Mouse (Mus musculus) MEL (cell line): ENCODE results near the gene Msmp. TPM values are rescaled to one million over a fixed set of nuclear protein-coding genes. Genes with fewer than 3 reads are reported as not detected.

Source experiments
- DNase-seq: peaks from one replicate; pipeline ENCODE4 v3.0.0; 2011; ENCODE audit warnings: low read depth, low spot score
- H3K27ac ChIP-seq: 2 replicates; pipeline ENCODE4 v1.5.1; 2012; ENCODE audit warnings: low read depth, mild to moderate bottlenecking, control low read depth, low read length, moderate library complexity; ENCODE audit not compliant: control insufficient read depth
- H3K27me3 ChIP-seq, 2 experiments: fragments of 150-350 bp in 1 of 2; sonication (generic) in 1 of 2; 2 replicates each; pipeline ENCODE4 v1.6.1; 2012; ENCODE audit warnings: low read length in 2 of 2, mild to moderate bottlenecking in 2 of 2, improper control_type of control experiment in 1 of 2, moderate library complexity in 1 of 2; ENCODE audit not compliant: insufficient read depth in 2 of 2, control insufficient read depth in 1 of 2
- H3K36me3 ChIP-seq, 2 experiments: 2 replicates each; pipeline ENCODE4 v1.6.1; 2012 to 2014; ENCODE audit warnings: low read length in 2 of 2, improper control_type of control experiment in 1 of 2, inconsistent platforms in 1 of 2, mild to moderate bottlenecking in 1 of 2; ENCODE audit not compliant: insufficient read depth in 2 of 2, control insufficient read depth in 1 of 2
- H3K4me1 ChIP-seq, 2 experiments: fragments of 150-350 bp in 1 of 2; sonication (generic) in 1 of 2; 2 replicates each; pipeline ENCODE4 v1.6.1; 2012; ENCODE audit warnings: low read length in 2 of 2, improper control_type of control experiment in 1 of 2, mild to moderate bottlenecking in 1 of 2; ENCODE audit not compliant: insufficient read depth in 2 of 2, control insufficient read depth in 1 of 2
- H3K4me3 ChIP-seq, 2 experiments: fragments of 150-350 bp in 1 of 2; sonication (generic) in 1 of 2; 2 replicates each; pipeline ENCODE4 v1.5.1; 2012; ENCODE audit warnings: low read depth in 2 of 2, low read length in 2 of 2, mild to moderate bottlenecking in 2 of 2, moderate library complexity in 2 of 2, control low read depth in 1 of 2, improper control_type of control experiment in 1 of 2; ENCODE audit not compliant: control insufficient read depth in 1 of 2, insufficient read depth in 1 of 2
- H3K79me2 ChIP-seq: 2 replicates; pipeline ENCODE4 v1.6.1; 2012; ENCODE audit warnings: mild to moderate bottlenecking, low read length, moderate library complexity; ENCODE audit not compliant: control insufficient read depth, poor library complexity, insufficient read depth
- H3K9ac ChIP-seq: 2 replicates; pipeline ENCODE4 v1.6.1; 2012; ENCODE audit warnings: low read depth, mild to moderate bottlenecking, control low read depth, low read length, moderate library complexity; ENCODE audit not compliant: control insufficient read depth, poor library complexity, severe bottlenecking
- H3K9me3 ChIP-seq: fragments of 150-350 bp; sonication (generic); replicated peaks from 2 replicates; pipeline ENCODE4 v1.6.1; 2012; ENCODE audit warnings: mild to moderate bottlenecking, low read length, improper control_type of control experiment, moderate library complexity; ENCODE audit not compliant: insufficient read depth
- BHLHE40 ChIP-seq: IDR thresholded peaks from 2 replicates; pipeline ENCODE4 v1.6.1; 2012; ENCODE audit warnings: low read depth, mild to moderate bottlenecking, inconsistent platforms, low read length, improper control_type of control experiment, borderline replicate concordance
- CHD1 ChIP-seq: IDR thresholded peaks from 2 replicates; pipeline ENCODE4 v1.6.1; 2012; ENCODE audit warnings: low read depth, mild to moderate bottlenecking, inconsistent platforms, low read length, improper control_type of control experiment
- CHD2 ChIP-seq: IDR thresholded peaks from 2 replicates; pipeline ENCODE4 v1.6.1; 2011; ENCODE audit warnings: low read length, improper control_type of control experiment
- CTCF ChIP-seq, 3 experiments: IDR thresholded peaks in 2 of 3; conservative IDR thresholded peaks in 1 of 3; 2 replicates each; pipeline ENCODE4 v1.5.1; 2011 to 2012; ENCODE audit warnings: low read length in 3 of 3, low read depth in 2 of 3, mild to moderate bottlenecking in 2 of 3, improper control_type of control experiment in 1 of 3, inconsistent platforms in 1 of 3, mixed read lengths in 1 of 3, moderate library complexity in 1 of 3; ENCODE audit not compliant: control insufficient read depth in 1 of 3, insufficient read depth in 1 of 3, poor library complexity in 1 of 3, severe bottlenecking in 1 of 3
- E2F4 ChIP-seq: IDR thresholded peaks from 2 replicates; pipeline ENCODE4 v1.6.1; 2011; ENCODE audit warnings: low read depth, low read length, improper control_type of control experiment, borderline replicate concordance
- EP300 ChIP-seq, 2 experiments: IDR thresholded peaks; 2 replicates each; pipeline ENCODE4 v1.6.1; 2011; ENCODE audit warnings: improper control_type of control experiment in 2 of 2, low read length in 2 of 2, low read depth in 1 of 2, mild to moderate bottlenecking in 1 of 2
- ETS1 ChIP-seq: IDR thresholded peaks from 2 replicates; pipeline ENCODE4 v1.6.1; 2012; ENCODE audit warnings: low read depth, mild to moderate bottlenecking, inconsistent platforms, low read length, improper control_type of control experiment, moderate library complexity
- GATA1 ChIP-seq: IDR thresholded peaks from 2 replicates; pipeline ENCODE4 v1.6.1; 2011; ENCODE audit warnings: low read depth, low read length, improper control_type of control experiment
- HCFC1 ChIP-seq: IDR thresholded peaks from 2 replicates; pipeline ENCODE4 v1.6.1; 2012; ENCODE audit warnings: low read depth, mild to moderate bottlenecking, inconsistent platforms, low read length, improper control_type of control experiment, moderate library complexity
- JUND ChIP-seq: IDR thresholded peaks from 2 replicates; pipeline ENCODE4 v1.6.1; 2011; ENCODE audit warnings: low read depth, mild to moderate bottlenecking, improper control_type of control experiment, low read length
- KAT2A ChIP-seq: conservative IDR thresholded peaks from 2 replicates; pipeline ENCODE4 v1.6.1; 2012; ENCODE audit warnings: low read depth, low read length, improper control_type of control experiment, inconsistent platforms
- MAFK ChIP-seq: IDR thresholded peaks from 2 replicates; pipeline ENCODE4 v1.6.1; 2011; ENCODE audit warnings: low read depth, mild to moderate bottlenecking, low read length, improper control_type of control experiment, borderline replicate concordance
- MAX ChIP-seq: IDR thresholded peaks from 2 replicates; pipeline ENCODE4 v1.6.1; 2011; ENCODE audit warnings: low read length, improper control_type of control experiment
- MYC ChIP-seq: IDR thresholded peaks from 2 replicates; pipeline ENCODE4 v1.6.1; 2011; ENCODE audit warnings: low read depth, mild to moderate bottlenecking, low read length, improper control_type of control experiment, moderate library complexity
- NRF1 ChIP-seq: IDR thresholded peaks from 2 replicates; pipeline ENCODE4 v1.6.1; 2014; ENCODE audit warnings: low read depth, mild to moderate bottlenecking, inconsistent platforms, low read length, improper control_type of control experiment, moderate library complexity; ENCODE audit not compliant: poor library complexity, insufficient read depth, severe bottlenecking
- POLR2A ChIP-seq, 2 experiments: IDR thresholded peaks; 2 replicates each; pipeline ENCODE4 v1.6.1; 2011 to 2012; ENCODE audit warnings: low read length in 2 of 2, mild to moderate bottlenecking in 2 of 2, control low read depth in 1 of 2, improper control_type of control experiment in 1 of 2, low read depth in 1 of 2, moderate library complexity in 1 of 2; ENCODE audit not compliant: control insufficient read depth in 1 of 2, insufficient read depth in 1 of 2, poor library complexity in 1 of 2
- RAD21 ChIP-seq: IDR thresholded peaks from 2 replicates; pipeline ENCODE4 v1.6.1; 2011; ENCODE audit warnings: mild to moderate bottlenecking, low read depth, low read length, improper control_type of control experiment
- SIN3A ChIP-seq: IDR thresholded peaks from 2 replicates; pipeline ENCODE4 v1.6.1; 2012; ENCODE audit warnings: low read length, improper control_type of control experiment, inconsistent platforms
- TAL1 ChIP-seq: IDR thresholded peaks from 2 replicates; pipeline ENCODE4 v1.6.1; 2012; ENCODE audit warnings: mild to moderate bottlenecking, inconsistent platforms, low read length, moderate library complexity, mixed read lengths
- TCF12 ChIP-seq: IDR thresholded peaks from 2 replicates; pipeline ENCODE4 v1.6.1; 2014; ENCODE audit warnings: low read depth, mild to moderate bottlenecking, inconsistent platforms, low read length, improper control_type of control experiment, moderate library complexity
- USF1 ChIP-seq: IDR thresholded peaks from 2 replicates; pipeline ENCODE4 v1.6.1; 2014; ENCODE audit warnings: low read depth, mild to moderate bottlenecking, inconsistent platforms, low read length, improper control_type of control experiment, moderate library complexity
- ZC3H11A ChIP-seq: IDR thresholded peaks from 2 replicates; pipeline ENCODE4 v1.6.1; 2012; ENCODE audit warnings: low read depth, mild to moderate bottlenecking, inconsistent platforms, low read length, improper control_type of control experiment
- ZKSCAN1 ChIP-seq: IDR thresholded peaks from 2 replicates; pipeline ENCODE4 v1.6.1; 2012; ENCODE audit warnings: low read depth, mild to moderate bottlenecking, inconsistent platforms, low read length, improper control_type of control experiment, moderate library complexity
- ZMIZ1 ChIP-seq: IDR thresholded peaks from 2 replicates; pipeline ENCODE4 v1.6.1; 2012; ENCODE audit warnings: low read depth, mild to moderate bottlenecking, inconsistent platforms, low read length, improper control_type of control experiment, moderate library complexity
- ZNF384 ChIP-seq: IDR thresholded peaks from 2 replicates; pipeline ENCODE4 v1.6.1; 2012; ENCODE audit warnings: low read depth, mild to moderate bottlenecking, inconsistent platforms, low read length, improper control_type of control experiment
- polyA plus RNA-seq, 2 experiments: library from polyadenylated mRNA; stranded (reverse) in 1 of 2; unstranded in 1 of 2; fragments of >175 nt in 1 of 2; fragments of >200 nt in 1 of 2; gene quantifications; 2 replicates each; pipeline versions ENCODE4 v1.2.1 to v1.2.4; 2012; ENCODE audit warnings: low replicate concordance in 2 of 2, low read depth in 1 of 2; ENCODE audit not compliant: insufficient read length in 2 of 2, insufficient read depth in 1 of 2, missing spikeins in 1 of 2
- total RNA-seq: library from RNA; depleted of rRNA; stranded (reverse); fragments of 300-350 nt; gene quantifications from 2 replicates; pipeline ENCODE4 v1.2.3, GENCODE M21; 2012

Gene Msmp
- total and polyA plus RNA-seq, 3 experiments = 0.73 to 2.5 TPM; not detected in 1

DNA sequence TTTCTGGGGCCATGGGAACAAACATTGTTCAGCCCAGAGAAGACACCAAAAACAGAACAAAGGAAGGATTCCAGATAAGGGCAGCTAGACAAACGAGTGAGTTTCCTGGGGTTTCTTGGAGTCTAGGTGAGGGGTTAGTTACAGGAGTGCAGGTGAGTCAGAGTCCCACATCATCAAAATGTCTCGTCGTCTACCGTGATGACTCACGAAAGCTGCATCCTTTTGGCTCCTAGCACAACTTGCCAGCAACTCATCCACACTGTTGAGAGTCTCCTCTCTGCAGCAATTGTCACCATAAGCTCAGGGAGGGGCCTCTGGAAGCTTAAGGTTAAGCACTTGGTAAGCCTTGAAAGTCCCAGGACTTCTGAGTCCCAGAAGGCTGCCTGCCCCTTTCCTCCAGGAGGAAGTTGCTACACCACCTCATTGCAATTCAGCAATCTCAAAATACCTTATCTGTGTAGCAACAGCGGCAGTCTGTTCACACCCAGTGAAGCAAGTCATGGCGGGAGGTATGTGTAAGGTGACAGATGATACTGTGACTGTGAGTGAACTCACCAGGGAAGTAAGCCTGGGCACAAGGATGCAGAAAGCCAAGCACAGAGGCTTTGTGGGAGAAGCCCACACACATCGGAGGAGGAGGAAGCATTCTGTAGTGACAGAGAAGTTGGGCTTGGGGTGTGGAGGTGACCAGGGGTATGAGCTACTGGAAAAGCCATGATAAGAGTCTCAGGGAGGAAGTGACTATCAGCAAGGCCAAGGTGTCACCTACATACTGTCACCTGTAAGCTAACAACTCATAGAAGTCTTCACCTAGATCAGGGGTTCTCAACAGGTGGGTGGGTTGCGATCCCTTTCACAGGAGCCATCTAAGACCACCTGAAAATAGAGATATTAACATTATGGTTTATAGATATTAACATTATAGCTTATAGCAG is 20.7 kb upstream of the Msmp start (continued):
- no peak for TF ChIP-seq RAD21
- TF ChIP-seq USF1 = no peak
- no peak for TF ChIP-seq ZC3H11A
- TF ChIP-seq TAL1 = peak; percentile 97
- no peak for TF ChIP-seq MAFK
- no peak for TF ChIP-seq ZNF384
- TF ChIP-seq, all 39 proteins: peak for 10

DNA sequence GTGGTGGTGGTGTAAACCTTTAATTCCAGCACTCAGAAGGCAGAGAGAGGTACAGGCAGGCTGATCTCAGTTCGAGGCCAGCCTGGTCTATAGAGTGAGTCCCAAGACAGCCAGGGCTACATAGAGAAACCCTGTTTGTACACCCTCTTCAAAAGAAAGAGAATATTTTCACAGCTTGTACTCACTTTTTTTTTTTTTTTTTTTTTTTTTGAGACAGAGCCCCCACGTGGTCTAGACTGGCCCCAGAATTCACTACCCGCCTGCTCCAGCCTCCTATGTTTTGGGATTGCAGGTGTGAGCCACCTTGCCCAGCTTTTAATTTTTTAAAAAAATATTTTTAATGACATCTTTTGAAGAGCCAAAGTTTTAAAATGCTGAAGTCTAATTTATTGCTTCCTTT is 19.8 kb upstream of the Msmp start:
- H3K9me3 ChIP-seq = no peaks in the 10 kb centered on the region
- H3K79me2 ChIP-seq = no peaks in the 10 kb centered on the region
- H3K36me3 ChIP-seq = peaks cover 0 to 39% of the 10 kb centered on the region in 2 experiments; a peak in 2 of 4 replicates
- H3K4me3 ChIP-seq = no peak overlapping the region
- TF ChIP-seq ETS1 (no peak), USF1 (peak; percentile 37; the same call in 1 of the 2 replicates), GATA1 (no peak), ZNF384 (peak; percentile 80), CTCF (IDR thresholded peaks at IDR 0.05 in 2 of 3, conservative IDR thresholded peaks at IDR 0.05 in 1 of 3; ENCODE audit: control insufficient read depth in 1 of 3, insufficient read depth in 1 of 3, low read depth in 2 of 3, low read length in 3 of 3, poor library complexity in 1 of 3, severe bottlenecking in 1 of 3) (no peak), EP300 (IDR thresholded peaks at IDR 0.05; ENCODE audit: low read depth in 1 of 2, low read length in 2 of 2) (no peak), POLR2A (IDR thresholded peaks at IDR 0.05; ENCODE audit: control insufficient read depth in 1 of 2, insufficient read depth in 1 of 2, low read depth in 1 of 2, low read length in 2 of 2, poor library complexity in 1 of 2) (no peak), TCF12 (no peak), RAD21 (no peak), BHLHE40 (no peak), ZC3H11A (no peak), MAX (no peak), KAT2A (no peak)
- no peak for DNase-seq
- no peak overlapping the region for H3K27ac ChIP-seq
- no peak overlapping the region for H3K9ac ChIP-seq
- peaks cover 30% of the 10 kb centered on the region in 2 experiments for H3K4me1 ChIP-seq
- no peaks in the 10 kb centered on the region for H3K27me3 ChIP-seq

DNA sequence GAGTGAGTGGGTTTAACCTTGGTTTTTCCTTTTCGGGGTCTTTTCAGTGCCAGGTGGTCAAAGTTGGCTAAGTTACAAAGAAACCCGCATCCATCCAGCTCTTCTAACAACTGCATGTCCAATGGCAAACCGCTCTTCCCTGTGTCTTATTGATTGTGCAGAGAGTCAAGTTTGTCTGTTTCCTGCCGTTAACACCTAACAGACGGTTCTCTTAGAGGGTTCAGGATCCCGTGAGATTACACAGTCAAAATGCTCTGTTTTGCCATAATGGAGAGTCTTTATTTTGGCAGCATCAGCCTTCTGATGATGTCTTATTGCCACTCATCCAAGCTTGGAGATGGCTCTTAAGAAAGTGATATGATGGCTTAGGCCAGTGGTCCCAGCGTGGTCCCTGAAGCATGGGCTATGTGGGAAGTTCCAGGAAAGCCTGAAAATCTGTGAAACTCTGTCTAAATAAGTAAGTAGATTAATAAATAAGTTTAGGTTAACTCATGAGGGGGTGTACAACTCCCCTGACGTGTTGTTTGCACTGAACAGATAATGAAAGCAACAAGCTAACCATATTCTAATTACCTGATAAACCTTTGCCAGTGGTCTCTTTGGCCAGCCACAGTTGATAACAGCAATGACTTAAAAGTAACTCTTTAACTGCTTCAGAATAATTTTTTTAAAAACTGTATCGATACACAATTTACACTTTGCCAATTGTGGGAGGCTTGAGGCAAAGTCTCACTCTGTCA is 16.1 kb upstream of the Msmp start:
- no peaks in the 10 kb centered on the region for H3K27me3 ChIP-seq
- H3K36me3 ChIP-seq = peaks cover 0 to 51% of the 10 kb centered on the region in 2 experiments; a peak in 2 of 4 replicates
- H3K79me2 ChIP-seq = no peaks in the 10 kb centered on the region
- peaks cover 37 to 41% of the 10 kb centered on the region in 2 experiments for H3K4me1 ChIP-seq
- peak overlapping the region; percentile 29 to 43 for H3K4me3 ChIP-seq
- no peaks in the 10 kb centered on the region for H3K9me3 ChIP-seq
- peak overlapping the region; percentile 47 for H3K9ac ChIP-seq
- peak; percentile 62 for DNase-seq
- peak overlapping the region; percentile 73 for H3K27ac ChIP-seq
- TF ChIP-seq CHD2 (no peak), EP300 (IDR thresholded peaks at IDR 0.05; ENCODE audit: low read depth in 1 of 2, low read length in 2 of 2) (peak; percentile 83 to 86), JUND (no peak), CHD1 (no peak), E2F4 (no peak), ZMIZ1 (no peak), USF1 (no peak), SIN3A (peak; percentile 76), MYC (no peak), MAX (0 out of 2 replicates have a peak, but pooled peaks have one; percentile 36), NRF1 (no peak), GATA1 (peak; percentile 93), HCFC1 (peak; percentile 30; the same call in 1 of the 2 replicates), RAD21 (no peak), ZKSCAN1 (no peak), TCF12 (peak; percentile 82), KAT2A (no peak), BHLHE40 (no peak), TAL1 (peak; percentile 50)
